Comparison of ENCODE assay signal across 10 mouse cellular contexts in the genomic region with DNA sequence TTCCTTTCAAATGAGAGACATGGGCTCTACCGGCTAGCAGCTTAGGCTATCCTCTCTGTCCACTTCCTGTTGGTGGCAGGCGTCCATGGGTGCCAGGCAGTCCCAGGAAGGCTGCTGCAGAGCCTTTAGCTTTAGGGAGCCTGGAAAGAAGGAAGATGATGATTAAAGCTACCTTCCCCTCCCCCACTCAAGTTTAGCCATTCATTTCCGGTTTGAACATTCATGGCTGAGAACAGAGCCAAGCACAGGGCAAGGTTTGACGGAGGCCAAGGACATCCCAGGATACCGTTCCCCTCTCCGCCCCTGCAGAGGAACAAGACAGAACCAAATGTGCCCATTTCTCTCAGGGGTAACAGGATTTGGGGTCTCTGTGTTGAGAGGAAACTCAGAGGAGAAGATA. TPM values are rescaled to one million over a fixed set of nuclear protein-coding genes. Genes with fewer than 3 reads are reported as not detected.
DNase-seq lines count a peak whose midpoint lies in the region; ATAC-seq and TF ChIP-seq lines count a peak whose summit lies in the region.
"Had no signal": no experiment of that assay in that cellular context is flagged by ENCODE, and none has a peak within 500 bp of the region (broad histone marks: within the 10 kb centered on the region; RNA-seq: fewer than 3 reads in every experiment).

No protein-coding gene starts in this region.

- no peak for TF ChIP-seq EP300 in heart, adult 2 months (IDR thresholded peaks at IDR 0.05; ENCODE audit: insufficient read depth, low read depth, low read length)

- no peaks in the 10 kb centered on the region for H3K36me3 ChIP-seq in heart, adult 2 months (ENCODE audit: control insufficient read depth, insufficient read depth, low read length)
- H3K36me3 ChIP-seq in liver, embryonic 11.5 days (ENCODE audit: control insufficient read depth, insufficient read depth, low read length) = peaks cover 14% of the 10 kb centered on the region

- no peaks in the 10 kb centered on the region for H3K9me3 ChIP-seq in liver, embryonic 11.5 days (ENCODE audit: control insufficient read depth, low read length)

- peak overlapping the region; percentile 82 for H3K27ac ChIP-seq in heart, adult 2 months
- peak overlapping the region; percentile 43; the same call in 1 of the 2 replicates for H3K27ac ChIP-seq in liver, embryonic 11.5 days (ENCODE audit: low read depth, low read length)
- H3K27ac ChIP-seq: macrophage had no signal

- peak in 1 of 2 experiments; percentile 35 for DNase-seq in heart, adult 2 months
- no peak for DNase-seq in heart, postnatal 4 days
- peak; percentile 33 for DNase-seq in adrenal gland, postnatal 25 days
- DNase-seq in heart, postnatal 36 days = peak; percentile 37 to 43
- no peak for DNase-seq in liver, embryonic 11.5 days (ENCODE audit: low spot score)
- DNase-seq in cerebellum, adult 8-10 months = no peak

- H3K4me2 ChIP-seq in liver, embryonic 11.5 days = peak overlapping the region; percentile 12; the same call in 1 of the 2 replicates

- no peak for TF ChIP-seq POLR2A in heart, adult 2 months (IDR thresholded peaks at IDR 0.05; ENCODE audit: insufficient read depth, low read depth, low read length)

- peaks cover 16% of the 10 kb centered on the region for H3K4me1 ChIP-seq in heart, adult 2 months (ENCODE audit: control insufficient read depth, insufficient read depth, low read length)
- H3K4me1 ChIP-seq in liver, embryonic 11.5 days (replicated peaks; ENCODE audit: control insufficient read depth, insufficient read depth, low read length) = peaks cover 24% of the 10 kb centered on the region

- 1% methylated on average over 6 of the region's 6 CpGs for WGBS in heart, adult 2 months
- WGBS in liver, embryonic 11.5 days = 49% methylated on average over 6 of the region's 6 CpGs

- TF ChIP-seq CTCF in heart, adult 2 months (IDR thresholded peaks at IDR 0.05) = no peak

- H3K4me3 ChIP-seq in heart, adult 2 months = peak overlapping the region; percentile 24
- H3K4me3 ChIP-seq in liver, embryonic 11.5 days (ENCODE audit: low read depth, low read length) = no peak overlapping the region

- H3K9ac ChIP-seq in heart, adult 2 months (ENCODE audit: low read depth, low read length) = peak overlapping the region; percentile 15
- H3K9ac ChIP-seq in liver, embryonic 11.5 days (ENCODE audit: low read depth, low read length) = no peak overlapping the region

- no peak for ATAC-seq in liver, embryonic 11.5 days (replicated peaks; ENCODE audit: low FRiP score)
- ATAC-seq in megakaryocyte-erythroid progenitor cell, adult 5-6 weeks (replicated peaks; ENCODE audit: low FRiP score, low TSS enrichment, poor library complexity, severe bottlenecking) = no peak
- no peak for ATAC-seq in activated CD4-positive, CD25-positive, alpha-beta regulatory T cell, adult 4 months

- intact Hi-C loops in heart, adult 2 months (cut with DNase I) = no loop called here
- intact Hi-C loops in heart, postnatal 36 days (cut with DNase I) = no loop called here

- peaks cover 6% of the 10 kb centered on the region for H3K79me2 ChIP-seq in heart, adult 2 months (replicated peaks; ENCODE audit: control insufficient read depth, insufficient read depth, low read length)

- no peaks in the 10 kb centered on the region for H3K27me3 ChIP-seq in heart, adult 2 months (ENCODE audit: control insufficient read depth, insufficient read depth, low read length)
- H3K27me3 ChIP-seq in liver, embryonic 11.5 days (replicated peaks; ENCODE audit: control insufficient read depth, insufficient read depth, low read length) = no peaks in the 10 kb centered on the region

RNA-seq across cellular contexts. Expression of gene Prkaca, which starts 4.9 kb away (rescaled TPM):
- total RNA-seq in heart, adult 2 months (2021) = 100 to 1,000 TPM; 306 to 331 TPM
- polyA plus RNA-seq in heart, adult 2 months (2012; rRNA removed) = 239 and 333 TPM in 2 replicates
- 100 to 1,000 TPM; 389 to 405 TPM for total RNA-seq in heart, postnatal 4 days (2021)
- total RNA-seq in adrenal gland, postnatal 25 days (2021) = 284 and 302 TPM in 2 replicates
- total RNA-seq in heart, postnatal 36 days (2021) = 100 to 1,000 TPM; 336 to 360 TPM
- polyA plus RNA-seq in liver, embryonic 11.5 days (2014; fragmentation: Nextera tagmentation; extraction: Ambion mirVana) = 96.9 and 99.2 TPM in 2 replicates
- 35.2 and 49.4 TPM in 2 replicates for total RNA-seq in megakaryocyte-erythroid progenitor cell, adult 5-6 weeks (2014; fragmentation: Nextera tagmentation)
- total RNA-seq in megakaryocyte-erythroid progenitor cell, adult 5-6 weeks (2017) = 22.1 and 31.1 TPM in 2 replicates
- polyA plus RNA-seq in activated CD4-positive, CD25-positive, alpha-beta regulatory T cell, adult 4 months (2017; shearing (Covaris generic)) = 10 to 100 TPM; 18.9 to 22.0 TPM

RNA-seq across cellular contexts. Expression of gene Samd1, which starts 19.8 kb away (rescaled TPM):
- total RNA-seq in heart, adult 2 months (2021) = 10 to 100 TPM; 21.6 to 29.9 TPM
- 29.7 and 32.1 TPM in 2 replicates for polyA plus RNA-seq in heart, adult 2 months (2012; rRNA removed)
- 10 to 100 TPM; 36.6 to 42.9 TPM for total RNA-seq in heart, postnatal 4 days (2021)
- 44.8 and 49.8 TPM in 2 replicates for total RNA-seq in adrenal gland, postnatal 25 days (2021)
- total RNA-seq in heart, postnatal 36 days (2021) = 10 to 100 TPM; 27.3 to 33.1 TPM
- polyA plus RNA-seq in liver, embryonic 11.5 days (2014; fragmentation: Nextera tagmentation; extraction: Ambion mirVana) = 13.4 and 17.6 TPM in 2 replicates
- total RNA-seq in megakaryocyte-erythroid progenitor cell, adult 5-6 weeks (2014; fragmentation: Nextera tagmentation) = 103 and 123 TPM in 2 replicates
- 57.4 and 79.8 TPM in 2 replicates for total RNA-seq in megakaryocyte-erythroid progenitor cell, adult 5-6 weeks (2017)
- polyA plus RNA-seq in activated CD4-positive, CD25-positive, alpha-beta regulatory T cell, adult 4 months (2017; shearing (Covaris generic)) = 1 to 10 TPM; 5.5 to 5.9 TPM

RNA-seq across cellular contexts. Expression of gene Asf1b, which starts 22.3 kb away (rescaled TPM):
- total RNA-seq in heart, adult 2 months (2021) = 1 to 10 TPM; 1.7 to 1.8 TPM
- polyA plus RNA-seq in heart, adult 2 months (2012; rRNA removed) = 2.2 and 3.7 TPM in 2 replicates
- 10 to 100 TPM; 25.8 to 26.1 TPM for total RNA-seq in heart, postnatal 4 days (2021)
- total RNA-seq in adrenal gland, postnatal 25 days (2021) = 6.0 and 7.2 TPM in 2 replicates
- total RNA-seq in heart, postnatal 36 days (2021) = 1 to 10 TPM; 1.2 to 2.4 TPM
- polyA plus RNA-seq in liver, embryonic 11.5 days (2014; fragmentation: Nextera tagmentation; extraction: Ambion mirVana) = 109 and 123 TPM in 2 replicates
- total RNA-seq in megakaryocyte-erythroid progenitor cell, adult 5-6 weeks (2014; fragmentation: Nextera tagmentation) = 48.9 and 64.6 TPM in 2 replicates
- total RNA-seq in megakaryocyte-erythroid progenitor cell, adult 5-6 weeks (2017) = 18.5 and 36.5 TPM in 2 replicates
- polyA plus RNA-seq in activated CD4-positive, CD25-positive, alpha-beta regulatory T cell, adult 4 months (2017; shearing (Covaris generic)) = 10 to 100 TPM; 69.0 to 76.6 TPM

RNA-seq across cellular contexts. Expression of gene Gm10644, which starts 22.6 kb away (rescaled TPM):
- total RNA-seq in heart, adult 2 months (2021) = 1 to 10 TPM; 1.3 to 1.7 TPM
- 1.9 and 2.8 TPM in 2 replicates for polyA plus RNA-seq in heart, adult 2 months (2012; rRNA removed)
- under 1 TPM; 0.27 to 0.41 TPM for total RNA-seq in heart, postnatal 4 days (2021)
- total RNA-seq in adrenal gland, postnatal 25 days (2021) = 2.1 and 3.2 TPM in 2 replicates
- under 1 TPM; 0.92 to 0.95 TPM for total RNA-seq in heart, postnatal 36 days (2021)
- 0.25 and 0.37 TPM in 2 replicates for polyA plus RNA-seq in liver, embryonic 11.5 days (2014; fragmentation: Nextera tagmentation; extraction: Ambion mirVana)
- not detected in 2 replicates for total RNA-seq in megakaryocyte-erythroid progenitor cell, adult 5-6 weeks (2014; fragmentation: Nextera tagmentation)
- not detected in 2 replicates for total RNA-seq in megakaryocyte-erythroid progenitor cell, adult 5-6 weeks (2017)
- under 1 TPM; 0.24 to 0.66 TPM for polyA plus RNA-seq in activated CD4-positive, CD25-positive, alpha-beta regulatory T cell, adult 4 months (2017; shearing (Covaris generic))

RNA-seq across cellular contexts. Expression of gene 1700067K01Rik, which starts 23.7 kb away (rescaled TPM):
- under 1 TPM in 1 of 2 experiments, not detected in 1; 0.26 TPM for total RNA-seq in heart, adult 2 months (2021)
- 0.16 and 0.50 TPM in 2 replicates for polyA plus RNA-seq in heart, adult 2 months (2012; rRNA removed)
- under 1 TPM in 1 of 2 experiments, not detected in 1; 0.83 TPM for total RNA-seq in heart, postnatal 4 days (2021)
- total RNA-seq in adrenal gland, postnatal 25 days (2021) = 0.67 TPM in 1 of 2 replicates, not detected in the other
- total RNA-seq in heart, postnatal 36 days (2021) = not detected
- polyA plus RNA-seq in liver, embryonic 11.5 days (2014; fragmentation: Nextera tagmentation; extraction: Ambion mirVana) = 0.29 and 1.5 TPM in 2 replicates
- total RNA-seq in megakaryocyte-erythroid progenitor cell, adult 5-6 weeks (2014; fragmentation: Nextera tagmentation) = 1.4 and 2.3 TPM in 2 replicates
- total RNA-seq in megakaryocyte-erythroid progenitor cell, adult 5-6 weeks (2017) = 0.76 and 2.3 TPM in 2 replicates
- polyA plus RNA-seq in activated CD4-positive, CD25-positive, alpha-beta regulatory T cell, adult 4 months (2017; shearing (Covaris generic)) = under 1 TPM in 1 of 2 experiments, not detected in 1; 0.95 TPM
- total RNA-seq: gastrocnemius, adult 18-20 months had no signal
- polyA plus RNA-seq: macrophage had no signal

Comparison
In these comparisons a context has a peak if more than half of its experiments do, and no peak if none do; other contexts are left out.
1. DNase-seq: peak in adrenal gland, postnatal 25 days (single experiment) and heart, postnatal 36 days (2 of 2); none in heart, postnatal 4 days (single experiment), liver, embryonic 11.5 days (single experiment) and cerebellum, adult 8-10 months (single experiment).